Mouse (Mus musculus) megakaryocyte progenitor cell, adult 5-6 weeks (primary cell): ENCODE measurements around the gene Gm28047. TPM values are rescaled to one million over a fixed set of nuclear protein-coding genes. Genes with fewer than 3 reads are reported as not detected.

ENCODE experiments used
- ATAC-seq: replicated peaks from 2 replicates; pipeline ENCODE4 v1.8.0; 2016; ENCODE audit warnings: mild to moderate bottlenecking, moderate TSS enrichment, inconsistent platforms; ENCODE audit not compliant: poor library complexity
- total RNA-seq, 2 experiments: library from RNA; stranded (forward) in 1 of 2; stranded (reverse) in 1 of 2; fragments of 157-497, 149-512 nt in 1 of 2; fragments of 200-1000 nt in 1 of 2; gene quantifications; 2 replicates each; pipeline versions ENCODE4 v1.2.3 to v1.2.4; 2015 to 2017

Gm28047 gene
- total RNA-seq, 2 experiments from 2014 or later = not detected

DNA sequence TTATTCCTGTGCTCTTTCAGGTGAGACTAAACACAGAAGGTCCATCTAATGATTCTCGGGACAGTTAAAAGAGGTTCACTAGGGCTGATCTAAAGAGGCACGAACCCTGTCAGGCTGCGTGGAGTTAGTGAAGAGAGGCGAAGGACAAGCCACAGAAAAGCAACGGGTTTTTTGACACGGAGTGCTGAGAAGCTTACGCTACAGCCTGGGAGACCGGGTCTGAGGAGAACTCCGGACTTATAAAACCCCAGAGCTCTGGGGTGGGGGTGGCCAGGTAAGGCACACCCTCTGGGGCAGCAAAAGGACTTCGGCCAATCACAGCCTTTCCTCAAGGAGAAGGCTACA lies 107.3 kb downstream of the Gm28047 start:
- no peak for ATAC-seq

- ATAC-seq = 0 out of 2 replicates have a peak, but pooled peaks have one; percentile 2
These were observed 108.0 kb downstream of the Gm28047 start, which contains the start of gene Map3k12 for GRCm38 (mm10) chr15:102516728-102517404. Gene Map3k12 (minus strand): TSS chr15:102517064.

DNA sequence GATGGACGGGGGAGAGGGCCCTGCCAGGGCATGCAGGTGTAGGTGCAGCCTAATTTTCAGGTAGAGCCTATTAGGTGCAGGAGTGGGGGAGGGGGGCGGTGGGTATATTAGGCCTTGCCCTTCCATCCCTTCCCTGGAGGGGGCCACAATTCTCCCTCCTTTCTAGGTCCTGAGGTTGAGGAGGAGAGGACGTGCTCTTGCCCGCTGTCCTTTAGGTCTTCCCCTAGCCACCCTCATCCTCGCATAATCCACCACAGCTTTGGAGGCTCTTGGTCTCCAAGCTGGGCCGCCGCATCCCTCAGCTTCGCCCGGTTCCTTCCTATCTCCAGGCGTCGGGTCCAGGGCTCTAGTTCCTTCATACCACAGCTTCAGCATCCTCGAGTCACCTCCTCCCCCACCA lies 108.6 kb downstream of the Gm28047 start:
- no peak for ATAC-seq

DNA sequence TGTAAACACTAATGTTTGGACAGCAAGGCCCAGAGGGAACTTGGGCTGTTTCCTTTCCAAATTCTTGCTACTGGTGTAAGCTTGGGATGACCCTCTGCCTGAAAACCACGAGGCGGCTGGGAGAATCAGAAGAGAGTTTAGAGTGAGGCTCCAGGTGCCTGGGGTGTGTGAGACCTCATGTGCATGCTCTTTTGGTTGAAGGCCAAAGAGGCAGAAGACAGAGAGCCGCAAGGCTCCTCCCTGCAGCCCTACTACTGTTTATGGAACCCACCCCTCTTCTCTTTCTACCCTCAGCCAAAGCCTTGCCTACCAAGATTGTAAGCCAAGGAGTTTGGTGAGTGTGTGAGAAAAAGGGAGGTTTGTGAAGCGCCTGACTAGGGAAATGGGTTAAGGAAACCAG lies 109.1 kb downstream of the Gm28047 start:
- no peak for ATAC-seq

- no peak for ATAC-seq
These were observed 109.6 kb downstream of the Gm28047 start for GRCm38 (mm10) chr15:102515261-102515660.

DNA sequence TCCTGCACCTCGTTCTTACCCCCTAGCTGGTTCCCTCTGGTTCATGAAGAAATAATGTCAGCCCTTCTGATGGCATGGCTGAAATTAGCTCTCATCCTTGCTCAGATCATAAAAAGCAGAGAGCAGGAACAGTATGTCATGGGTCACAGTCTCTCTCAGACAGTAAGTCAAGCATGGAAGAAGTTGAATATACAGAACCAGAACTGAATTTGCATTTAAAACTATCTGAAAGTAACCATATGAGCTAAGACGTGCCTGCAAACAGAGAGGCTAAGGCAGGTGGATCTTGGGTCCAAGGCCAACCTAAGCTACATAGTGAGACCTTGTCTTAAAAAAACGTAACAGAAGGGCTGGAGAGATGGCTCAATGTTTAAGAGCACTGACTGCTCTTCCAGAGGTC lies 111.9 kb downstream of the Gm28047 start:
- no peak for ATAC-seq

GRCm38 (mm10) chr15:102512471-102512870 lies 112.4 kb downstream of the Gm28047 start:
- ATAC-seq = no peak

DNA sequence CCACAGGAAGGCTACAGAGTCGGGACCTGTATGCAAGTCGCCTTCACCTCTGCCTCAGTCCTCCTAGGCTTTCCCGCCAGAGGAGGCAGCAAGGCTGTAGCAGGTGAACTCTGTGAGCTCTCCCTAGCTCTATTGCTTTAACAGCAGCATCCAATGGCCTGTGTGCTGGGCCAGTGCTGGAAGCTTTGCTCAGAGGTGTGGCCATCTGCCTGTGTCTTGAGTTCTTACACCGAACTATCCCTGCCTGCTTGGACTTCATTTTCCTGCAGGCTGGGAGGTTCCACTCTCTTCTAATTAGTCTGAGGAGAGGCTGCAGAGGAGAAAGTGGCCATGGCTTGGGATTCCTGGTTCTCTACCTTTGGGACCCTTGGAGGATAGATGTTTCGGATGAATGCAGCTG lies 112.9 kb downstream of the Gm28047 start:
- ATAC-seq = no peak

GRCm38 (mm10) chr15:102511285-102511833 lies 113.5 kb downstream of the Gm28047 start:
- no peak for ATAC-seq

DNA sequence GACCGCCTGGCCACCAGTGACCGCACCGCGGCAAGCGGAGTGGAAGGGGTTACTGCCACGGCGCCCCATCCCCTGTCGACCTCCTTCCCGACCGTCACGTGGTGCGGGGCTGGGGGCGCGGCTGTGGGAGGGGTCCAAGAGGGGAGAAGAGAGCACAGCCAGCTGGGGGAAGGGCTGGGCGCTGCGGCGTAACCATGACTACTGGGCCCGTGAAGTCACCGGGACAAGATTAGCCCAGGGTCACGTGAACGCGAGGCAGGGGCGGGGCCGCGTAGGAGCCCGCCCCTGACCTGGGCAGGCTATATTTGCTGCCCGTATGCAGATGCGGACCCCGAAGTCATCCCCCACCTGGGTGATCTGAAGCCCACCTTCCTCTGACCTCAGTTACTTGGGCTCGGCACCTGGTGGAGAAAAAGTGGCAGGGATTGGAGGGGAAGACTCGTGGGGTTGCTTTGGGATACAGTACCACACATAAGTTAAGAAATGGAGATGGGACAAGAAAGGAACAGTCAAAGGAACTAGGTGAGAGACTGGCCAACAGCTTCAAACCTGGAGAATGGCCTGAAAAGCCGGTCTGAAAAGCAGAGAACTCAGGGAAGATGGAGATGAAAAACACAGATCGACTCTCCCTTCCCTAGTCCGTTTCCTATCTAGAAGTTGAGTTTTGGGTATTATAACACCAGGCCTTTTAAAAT lies 114.1 kb downstream of the Gm28047 start:
- ATAC-seq = peak; percentile 90

DNA sequence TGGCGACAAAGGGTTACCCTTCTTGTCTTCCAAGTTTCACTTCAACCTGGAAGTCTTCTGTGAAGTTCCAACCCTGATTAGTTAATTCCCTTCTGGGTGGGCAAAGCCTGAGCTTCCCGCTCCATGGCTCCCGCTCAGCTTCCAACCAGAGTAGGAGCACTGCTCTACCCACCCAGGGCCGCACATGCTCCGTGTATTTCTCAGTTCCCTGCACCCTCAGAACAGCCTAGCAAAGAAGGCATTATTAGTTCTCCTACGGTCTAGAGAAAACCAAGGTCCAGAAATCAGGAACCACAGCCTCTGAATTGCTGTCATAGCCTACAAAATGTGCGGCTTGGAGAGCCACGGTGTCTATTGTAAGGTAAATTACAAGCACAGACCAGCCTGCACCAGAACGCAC lies 114.8 kb downstream of the Gm28047 start:
- ATAC-seq = peak; percentile 4; the same call in 1 of the 2 replicates

- ATAC-seq = no peak
These were observed 116.5 kb downstream of the Gm28047 start for GRCm38 (mm10) chr15:102508336-102508735.

DNA sequence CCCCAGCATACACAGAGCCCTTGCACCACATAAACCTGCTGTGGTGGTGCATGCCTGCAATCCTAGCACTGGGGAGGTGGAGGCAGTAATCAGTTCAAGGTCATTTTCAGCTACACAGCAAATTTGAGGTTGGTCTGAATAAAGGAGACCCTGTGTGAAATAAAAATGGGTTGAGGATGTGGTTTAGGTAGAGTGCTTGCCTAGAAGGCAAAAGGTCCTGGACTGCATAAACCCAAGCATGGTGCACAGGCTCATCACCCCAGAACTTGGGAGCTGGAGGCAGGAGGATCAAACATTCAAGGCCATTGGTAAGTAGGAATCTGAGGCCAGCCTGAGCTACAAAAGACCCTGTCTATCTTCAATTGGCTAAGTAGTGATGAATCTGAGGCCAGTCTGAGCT lies 117.3 kb downstream of the Gm28047 start:
- no peak for ATAC-seq

- ATAC-seq = no peak
These were observed 118.0 kb downstream of the Gm28047 start for GRCm38 (mm10) chr15:102506864-102507263.

DNA sequence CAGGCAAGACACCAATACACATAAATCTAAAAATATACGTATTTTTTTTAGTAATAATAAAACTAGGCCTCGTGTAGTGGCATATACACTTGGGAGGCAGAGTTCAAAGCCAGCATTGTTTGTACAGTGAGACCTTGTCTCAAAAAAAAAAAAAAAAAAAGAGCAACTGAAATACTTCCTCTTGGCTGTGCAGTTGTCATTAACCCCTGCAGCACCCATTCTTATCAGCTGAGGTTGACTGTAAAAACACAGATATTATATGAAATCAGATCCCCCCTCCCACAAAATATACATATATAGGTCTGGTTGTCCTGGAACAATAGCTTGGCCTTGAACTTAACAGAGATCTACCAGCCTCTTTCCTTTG lies 118.4 kb downstream of the Gm28047 start:
- ATAC-seq = no peak

DNA sequence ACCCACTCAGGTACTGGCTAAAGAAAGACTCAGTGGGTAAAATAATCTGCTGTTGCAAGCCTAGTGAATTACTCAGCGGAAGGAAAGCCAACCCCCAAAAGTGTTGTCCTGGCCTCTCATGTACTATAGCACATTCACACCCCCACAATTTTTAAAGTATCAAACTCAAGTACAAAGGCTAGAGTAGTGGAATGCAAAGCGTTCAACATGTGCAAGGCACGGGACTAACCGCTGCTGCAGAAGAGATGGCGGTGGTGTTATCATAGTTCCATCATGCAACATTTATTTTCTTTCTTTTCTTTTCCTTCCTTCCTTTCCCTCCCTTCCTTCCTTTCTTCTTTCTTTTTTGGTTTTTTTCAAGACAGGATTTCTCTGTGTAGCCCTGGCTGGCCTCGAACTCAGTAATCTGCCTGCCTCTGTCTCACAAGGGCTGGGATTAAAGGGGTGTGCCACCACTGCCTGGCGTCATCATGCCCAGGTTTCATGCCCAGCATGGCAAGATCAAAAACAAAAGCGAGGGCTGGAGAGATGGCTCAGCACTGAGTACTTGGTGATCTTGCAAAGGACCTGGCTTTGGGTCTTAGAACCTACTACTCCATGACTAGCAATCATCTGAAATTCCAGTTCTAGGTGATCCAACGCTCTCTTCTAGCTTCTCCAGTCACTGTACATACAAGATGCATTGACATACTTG lies 119.0 kb downstream of the Gm28047 start:
- no peak for ATAC-seq

DNA sequence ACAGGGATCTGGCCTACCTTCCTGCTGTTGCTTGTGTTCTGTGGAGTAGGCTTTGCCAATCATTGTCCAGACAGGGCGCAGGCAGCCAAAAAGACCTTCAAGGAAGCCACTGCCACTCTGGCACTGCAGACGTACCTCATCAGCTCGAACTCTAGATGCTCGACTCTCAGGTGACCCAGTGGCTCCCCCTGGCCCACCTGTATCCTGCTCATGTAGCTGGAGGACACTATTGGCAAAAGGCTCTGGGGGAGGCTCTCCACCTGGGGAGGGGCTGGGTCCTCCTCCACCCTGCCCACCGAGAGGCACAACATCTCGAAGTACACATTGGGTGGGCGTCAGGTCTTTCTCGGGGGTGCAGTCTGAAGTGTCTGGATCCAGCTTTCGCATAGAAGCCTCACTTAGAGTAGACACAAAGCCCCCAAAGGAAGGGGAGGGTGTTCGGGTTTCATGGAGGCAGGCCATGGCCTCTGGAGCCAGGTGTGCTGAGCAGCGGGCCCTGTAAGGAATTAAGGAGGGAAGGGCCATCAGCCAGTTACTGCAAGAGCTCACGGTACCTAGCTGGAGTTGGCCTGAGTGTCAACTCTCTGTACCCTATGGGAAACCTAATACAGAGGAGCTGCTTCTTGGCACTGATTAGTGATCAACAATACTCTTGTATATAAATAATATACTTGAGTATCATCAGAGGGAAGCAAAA lies 119.6 kb downstream of the Gm28047 start:
- ATAC-seq = no peak

DNA sequence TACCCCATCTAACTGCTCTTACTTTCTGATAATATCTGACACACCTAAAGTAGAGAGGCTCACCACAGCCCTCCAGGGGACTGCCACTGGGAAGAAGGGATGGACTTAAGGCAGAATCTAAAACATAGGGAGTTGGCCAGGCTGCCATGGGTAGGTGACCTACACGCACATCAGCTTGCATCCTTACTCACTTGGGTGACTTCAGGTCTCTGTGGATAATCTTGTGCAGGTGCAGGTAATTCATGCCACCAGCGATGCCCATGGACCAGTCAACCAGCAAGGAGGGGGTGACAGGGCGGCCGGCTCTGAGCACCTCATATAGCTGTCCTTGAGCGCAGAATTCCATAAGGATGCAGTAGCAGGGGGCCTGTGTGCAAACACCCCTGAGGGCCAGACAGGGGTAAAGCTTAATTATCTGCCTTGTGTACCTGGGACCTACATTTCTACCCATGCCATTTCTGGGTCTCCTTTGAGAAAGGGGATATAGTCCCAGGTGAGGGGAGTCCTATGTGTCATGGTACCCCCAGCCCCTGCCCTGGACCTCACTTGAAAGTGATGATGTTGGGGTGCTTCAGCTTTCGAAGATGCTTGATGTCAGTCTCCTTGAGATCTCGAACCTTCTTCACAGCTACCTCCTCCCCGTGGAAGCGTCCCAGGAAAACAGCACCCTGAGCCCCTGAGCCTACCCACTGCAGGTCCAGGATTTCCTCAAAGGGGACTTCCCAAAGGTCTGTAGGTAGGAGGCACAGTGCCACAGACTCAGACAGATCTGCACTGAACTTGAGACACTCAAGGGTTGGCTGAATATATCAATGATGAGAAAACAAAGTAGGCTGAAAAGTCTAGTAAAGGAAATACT lies 120.7 kb downstream of the Gm28047 start:
- no peak for ATAC-seq

GRCm38 (mm10) chr15:102503447-102503846 lies 121.4 kb downstream of the Gm28047 start, which contains the start of gene Gm10337:
Gene Gm10337 (plus strand): TSS chr15:102503722.
- no peak for ATAC-seq

DNA sequence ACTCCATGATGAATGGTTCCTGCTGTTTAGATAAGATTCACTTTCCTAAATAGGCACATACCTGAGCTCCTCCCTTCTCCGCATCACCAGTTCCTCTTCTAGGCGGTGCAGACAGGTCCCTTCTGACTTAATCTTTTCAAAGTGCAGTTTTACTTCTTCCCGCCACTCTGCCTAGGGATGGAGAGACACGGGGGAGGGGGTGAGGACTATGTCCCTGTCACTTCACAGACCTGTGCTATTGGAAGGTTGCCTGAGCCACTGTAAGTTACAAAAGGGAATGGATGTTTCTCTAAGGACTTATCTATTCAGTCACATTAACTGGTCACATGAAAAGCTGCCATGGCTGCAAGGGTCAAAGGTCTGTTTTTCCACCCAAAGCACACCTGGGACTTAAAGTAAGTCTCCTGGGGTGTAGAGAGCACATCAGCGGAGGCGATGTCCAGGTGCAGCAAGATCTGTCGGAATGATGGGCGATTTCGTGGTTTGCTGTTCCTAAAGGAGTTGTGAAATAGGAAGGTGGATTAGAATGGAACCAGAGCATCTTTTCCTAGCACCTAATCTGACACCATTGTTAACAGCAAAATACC lies 122.5 kb downstream of the Gm28047 start:
- no peak for ATAC-seq
